9 mouse cellular contexts compared by ENCODE assay signal in the genomic region with DNA sequence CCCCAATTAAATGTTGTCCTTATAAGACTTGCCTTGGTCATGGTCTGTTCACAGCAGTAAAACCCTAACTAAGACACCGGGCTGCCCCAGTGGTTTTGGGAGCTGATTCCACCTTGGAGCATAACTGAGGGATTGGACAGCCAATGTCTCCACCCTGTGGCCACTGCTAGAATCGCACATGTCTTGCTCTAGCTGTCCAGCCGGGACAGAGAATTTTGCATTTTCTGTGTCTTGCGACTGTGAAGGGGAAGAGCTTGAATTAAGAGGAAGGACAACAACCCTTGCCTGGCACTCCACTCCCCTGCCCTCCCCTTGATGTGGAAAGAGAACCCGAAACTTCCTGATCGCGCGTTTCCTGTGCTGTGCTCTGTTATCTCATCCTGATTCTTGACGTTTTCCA. TPM values are rescaled to one million over a fixed set of nuclear protein-coding genes. Genes with fewer than 3 reads are reported as not detected.
DNase-seq lines count a peak whose midpoint lies in the region; ATAC-seq and TF ChIP-seq lines count a peak whose summit lies in the region.
"Had no signal": no experiment of that assay in that cellular context is flagged by ENCODE, and none has a peak within 500 bp of the region (broad histone marks: within the 10 kb centered on the region; RNA-seq: fewer than 3 reads in every experiment).

No protein-coding gene starts in this region.

- H3K9me3 ChIP-seq in embryonic facial prominence, embryonic 11.5 days (replicated peaks; ENCODE audit: control insufficient read depth, low read length) = no peaks in the 10 kb centered on the region
- no peaks in the 10 kb centered on the region for H3K9me3 ChIP-seq in liver, postnatal 0 days (ENCODE audit: low read length)
- H3K9me3 ChIP-seq in neural tube, embryonic 15.5 days (replicated peaks) = no peaks in the 10 kb centered on the region
- H3K9me3 ChIP-seq: embryonic facial prominence, embryonic 12.5 days had no signal

- ATAC-seq in embryonic facial prominence, embryonic 11.5 days (replicated peaks; ENCODE audit: insufficient number of reproducible peaks, low FRiP score, low TSS enrichment, low read depth) = no peak
- ATAC-seq in liver, postnatal 0 days = peak; percentile 59
- ATAC-seq in neural tube, embryonic 15.5 days (ENCODE audit: low FRiP score) = peak; percentile 47; the same call in 1 of the 2 replicates

- no peak overlapping the region for H3K4me2 ChIP-seq in embryonic facial prominence, embryonic 11.5 days (ENCODE audit: low read depth, low read length)
- H3K4me2 ChIP-seq in liver, postnatal 0 days (ENCODE audit: low read depth, low read length) = no peak overlapping the region
- H3K4me2 ChIP-seq in neural tube, embryonic 15.5 days = no peak overlapping the region
- H3K4me2 ChIP-seq: embryonic facial prominence, embryonic 12.5 days had no signal

- peak; percentile 87 for DNase-seq in 416B (ENCODE audit: low read depth)
- DNase-seq in adrenal gland, postnatal 14 days = peak; percentile 85
- DNase-seq in embryonic facial prominence, embryonic 11.5 days (ENCODE audit: low spot score) = peak; percentile 89
- peak; percentile 71 for DNase-seq in heart, adult 8-10 months (ENCODE audit: low spot score)
- peak; percentile 69 to 87 for DNase-seq in kidney, postnatal 36 days
- peak; percentile 86 for DNase-seq in liver, postnatal 0 days
- DNase-seq in testis, postnatal 10 days (ENCODE audit: low spot score) = peak; percentile 85

- no peak for TF ChIP-seq EP300 in liver, postnatal 0 days (IDR thresholded peaks at IDR 0.05; ENCODE audit: low read depth)

- H3K36me3 ChIP-seq in embryonic facial prominence, embryonic 11.5 days (replicated peaks; ENCODE audit: control insufficient read depth, insufficient read depth, low read depth, low read length) = no peaks in the 10 kb centered on the region
- H3K36me3 ChIP-seq in liver, postnatal 0 days (replicated peaks; ENCODE audit: insufficient read depth, low read length) = no peaks in the 10 kb centered on the region
- no peaks in the 10 kb centered on the region for H3K36me3 ChIP-seq in neural tube, embryonic 15.5 days
- H3K36me3 ChIP-seq: embryonic facial prominence, embryonic 12.5 days had no signal

- H3K9ac ChIP-seq in embryonic facial prominence, embryonic 11.5 days (replicated peaks; ENCODE audit: low read length) = no peak overlapping the region
- H3K9ac ChIP-seq in liver, postnatal 0 days (replicated peaks) = no peak overlapping the region
- no peak overlapping the region for H3K9ac ChIP-seq in neural tube, embryonic 15.5 days (replicated peaks)
- H3K9ac ChIP-seq: embryonic facial prominence, embryonic 12.5 days had no signal

- H3K4me1 ChIP-seq in embryonic facial prominence, embryonic 11.5 days (ENCODE audit: control insufficient read depth, insufficient read depth, low read length) = no peaks in the 10 kb centered on the region
- H3K4me1 ChIP-seq in liver, postnatal 0 days (ENCODE audit: insufficient read depth) = no peaks in the 10 kb centered on the region; the same call in 1 of the 2 replicates
- no peaks in the 10 kb centered on the region for H3K4me1 ChIP-seq in neural tube, embryonic 15.5 days
- H3K4me1 ChIP-seq: embryonic facial prominence, embryonic 12.5 days had no signal

- no peak overlapping the region for H3K27ac ChIP-seq in embryonic facial prominence, embryonic 11.5 days (replicated peaks; ENCODE audit: low read depth, low read length)
- no peak overlapping the region for H3K27ac ChIP-seq in liver, postnatal 0 days (ENCODE audit: low read depth)
- no peak overlapping the region for H3K27ac ChIP-seq in neural tube, embryonic 15.5 days (replicated peaks)
- H3K27ac ChIP-seq: embryonic facial prominence, embryonic 12.5 days had no signal

- H3K4me3 ChIP-seq in embryonic facial prominence, embryonic 11.5 days (ENCODE audit: low read depth, low read length) = no peak overlapping the region
- no peak overlapping the region for H3K4me3 ChIP-seq in liver, postnatal 0 days (ENCODE audit: low read depth, low read length)
- H3K4me3 ChIP-seq in neural tube, embryonic 15.5 days (replicated peaks) = no peak overlapping the region
- H3K4me3 ChIP-seq: embryonic facial prominence, embryonic 12.5 days had no signal

- H3K27me3 ChIP-seq in embryonic facial prominence, embryonic 11.5 days (ENCODE audit: control insufficient read depth, insufficient read depth, low read length) = no peaks in the 10 kb centered on the region
- H3K27me3 ChIP-seq in liver, postnatal 0 days (ENCODE audit: insufficient read depth, low read length) = no peaks in the 10 kb centered on the region
- peaks cover 4% of the 10 kb centered on the region for H3K27me3 ChIP-seq in neural tube, embryonic 15.5 days (replicated peaks)
- H3K27me3 ChIP-seq: embryonic facial prominence, embryonic 12.5 days had no signal

- TF ChIP-seq CTCF in liver, postnatal 0 days (IDR thresholded peaks at IDR 0.05; ENCODE audit: low read depth) = peak; percentile 88

- 16% methylated on average over 9 of the region's 9 CpGs for WGBS in embryonic facial prominence, embryonic 11.5 days
- WGBS in liver, postnatal 0 days (ENCODE audit: insufficient replicate concordance) = 4% methylated on average over 9 of the region's 9 CpGs
- WGBS in neural tube, embryonic 15.5 days = 20% methylated on average over 9 of the region's 9 CpGs

RNA-seq across cellular contexts. Expression of gene Cd300lb, which starts 21.3 kb away (rescaled TPM):
- total RNA-seq in adrenal gland, postnatal 14 days (2021) = 0.70 and 1.7 TPM in 2 replicates
- polyA plus RNA-seq in embryonic facial prominence, embryonic 11.5 days (2014; fragmentation: Nextera tagmentation; extraction: Ambion mirVana) = not detected in 2 replicates
- total RNA-seq in heart, adult 8-10 months (2022) = 1 to 10 TPM in 2 of 4 experiments, under 1 TPM in 2; 0.38 to 1.2 (median 0.73) TPM
- 1.8 and 2.5 TPM in 2 replicates for polyA plus RNA-seq in liver, postnatal 0 days (2015; fragmentation: Nextera tagmentation; extraction: Ambion mirVana)
- polyA plus RNA-seq in neural tube, embryonic 15.5 days (2015; fragmentation: Nextera tagmentation; extraction: Ambion mirVana) = 0.05 and 0.28 TPM in 2 replicates

RNA-seq across cellular contexts. Expression of gene Cd300a, which starts 23.0 kb away (rescaled TPM):
- total RNA-seq in adrenal gland, postnatal 14 days (2021) = 1.1 and 2.2 TPM in 2 replicates
- polyA plus RNA-seq in embryonic facial prominence, embryonic 11.5 days (2014; fragmentation: Nextera tagmentation; extraction: Ambion mirVana) = 0.85 and 1.4 TPM in 2 replicates
- total RNA-seq in heart, adult 8-10 months (2022) = 1 to 10 TPM in 1 of 4 experiments, under 1 TPM in 3; 0.38 to 1.6 (median 0.86) TPM
- polyA plus RNA-seq in liver, postnatal 0 days (2015; fragmentation: Nextera tagmentation; extraction: Ambion mirVana) = 7.7 and 9.7 TPM in 2 replicates
- 0.59 and 1.3 TPM in 2 replicates for polyA plus RNA-seq in neural tube, embryonic 15.5 days (2015; fragmentation: Nextera tagmentation; extraction: Ambion mirVana)

RNA-seq across cellular contexts. Expression of gene Cd300c, which starts 56.1 kb away (rescaled TPM):
- 0.83 TPM in 1 of 2 replicates, not detected in the other for total RNA-seq in adrenal gland, postnatal 14 days (2021)
- not detected in 2 replicates for polyA plus RNA-seq in embryonic facial prominence, embryonic 11.5 days (2014; fragmentation: Nextera tagmentation; extraction: Ambion mirVana)
- total RNA-seq in heart, adult 8-10 months (2022) = not detected
- 0.29 TPM in 1 of 2 replicates, not detected in the other for polyA plus RNA-seq in liver, postnatal 0 days (2015; fragmentation: Nextera tagmentation; extraction: Ambion mirVana)
- polyA plus RNA-seq in neural tube, embryonic 15.5 days (2015; fragmentation: Nextera tagmentation; extraction: Ambion mirVana) = not detected in 2 replicates
- polyA plus RNA-seq: embryonic facial prominence, embryonic 12.5 days had no signal
